Mouse (Mus musculus) forebrain, embryonic 13.5 days (tissue): ENCODE results near the gene Utf1. TPM values are rescaled to one million over a fixed set of nuclear protein-coding genes. Genes with fewer than 3 reads are reported as not detected.
A peak's percentile ranks its signal among the peaks of the same experiment; 100 is the strongest.

Experiments used
- microRNA counts: library from miRNA; unstranded; fragments of <30 nt; microRNA quantifications from one replicate; lab custom pipeline; 2016
- microRNA-seq: library from miRNA; unstranded; fragments of <30 nt; microRNA quantifications from one replicate; pipeline ENCODE4, GENCODE M21; 2016
- polyA plus RNA-seq: library from polyadenylated mRNA; unstranded; fragments of >200 nt; fragmentation: Nextera tagmentation; extraction: Ambion mirVana; gene quantifications from 2 replicates; pipeline ENCODE4 v1.2.1, GENCODE M21; 2015

Utf1 gene
- polyA plus RNA-seq, 1 experiment from 2014 or later = not detected

MicroRNA genes within 50 kb of the gene (microRNA counts, 519-probe panel; counts per million panel counts)
- 177 counts per million, percentile 53 among the panel's probes with 10 or more counts for microRNA mmu-miR-202-3p (lab: Ali Mortazavi, UCI)
- 1,792 counts per million, percentile 57 among the panel's probes with 10 or more counts for microRNA mmu-miR-202-5p (lab: Ali Mortazavi, UCI)

Small RNA genes lying within 50 kb of the gene (microRNA-seq; reads per million reads assigned to microRNA genes)
- gene Mir202 = not detected
- not detected for gene Mir7062
- gene mmu-mir-7686 = not detected

Other genes with a start within 250 kb of the Utf1 start
- gene Adgra1, start 109.6 kb upstream of the Utf1 start, polyA plus RNA-seq = 12.7 and 13.7 TPM in 2 replicates
- 2.1 and 3.1 TPM in 2 replicates for gene Kndc1, start 49.1 kb upstream of the Utf1 start, polyA plus RNA-seq
- gene 6430531B16Rik, start 35.0 kb downstream of the Utf1 start, polyA plus RNA-seq = 0.50 and 1.2 TPM in 2 replicates
- 3.9 and 4.3 TPM in 2 replicates for gene Adam8, start 48.8 kb downstream of the Utf1 start, polyA plus RNA-seq
- 52.2 and 53.7 TPM in 2 replicates for gene Zfp511, start 92.6 kb downstream of the Utf1 start, polyA plus RNA-seq
- 69.6 and 74.7 TPM in 2 replicates for gene Tubgcp2, start 92.9 kb downstream of the Utf1 start, polyA plus RNA-seq
- 1.2 and 2.0 TPM in 2 replicates for gene Msx3, start 105.3 kb downstream of the Utf1 start, polyA plus RNA-seq
- gene Caly, start 138.8 kb downstream of the Utf1 start, polyA plus RNA-seq = 46.4 and 58.4 TPM in 2 replicates
- not detected in 2 replicates for gene Prap1, start 149.6 kb downstream of the Utf1 start, polyA plus RNA-seq
- 19.3 and 19.6 TPM in 2 replicates for gene Fuom, start 158.7 kb downstream of the Utf1 start, polyA plus RNA-seq
- gene Paox, start 172.0 kb downstream of the Utf1 start, polyA plus RNA-seq = 7.5 and 9.7 TPM in 2 replicates
- 126 and 128 TPM in 2 replicates for gene Echs1, start 172.7 kb downstream of the Utf1 start, polyA plus RNA-seq
- 35.3 and 38.7 TPM in 2 replicates for gene Mtg1, start 193.8 kb downstream of the Utf1 start, polyA plus RNA-seq
- 3.3 and 5.3 TPM in 2 replicates for gene Sprn, start 211.1 kb downstream of the Utf1 start, polyA plus RNA-seq
- gene Olfr522, start 221.0 kb downstream of the Utf1 start, polyA plus RNA-seq = not detected in 2 replicates
- not detected in 2 replicates for gene Olfr523, start 229.4 kb downstream of the Utf1 start, polyA plus RNA-seq